Mouse (Mus musculus): ENCODE results near the gene Prkar1b.

The Prkar1b gene

DNA sequence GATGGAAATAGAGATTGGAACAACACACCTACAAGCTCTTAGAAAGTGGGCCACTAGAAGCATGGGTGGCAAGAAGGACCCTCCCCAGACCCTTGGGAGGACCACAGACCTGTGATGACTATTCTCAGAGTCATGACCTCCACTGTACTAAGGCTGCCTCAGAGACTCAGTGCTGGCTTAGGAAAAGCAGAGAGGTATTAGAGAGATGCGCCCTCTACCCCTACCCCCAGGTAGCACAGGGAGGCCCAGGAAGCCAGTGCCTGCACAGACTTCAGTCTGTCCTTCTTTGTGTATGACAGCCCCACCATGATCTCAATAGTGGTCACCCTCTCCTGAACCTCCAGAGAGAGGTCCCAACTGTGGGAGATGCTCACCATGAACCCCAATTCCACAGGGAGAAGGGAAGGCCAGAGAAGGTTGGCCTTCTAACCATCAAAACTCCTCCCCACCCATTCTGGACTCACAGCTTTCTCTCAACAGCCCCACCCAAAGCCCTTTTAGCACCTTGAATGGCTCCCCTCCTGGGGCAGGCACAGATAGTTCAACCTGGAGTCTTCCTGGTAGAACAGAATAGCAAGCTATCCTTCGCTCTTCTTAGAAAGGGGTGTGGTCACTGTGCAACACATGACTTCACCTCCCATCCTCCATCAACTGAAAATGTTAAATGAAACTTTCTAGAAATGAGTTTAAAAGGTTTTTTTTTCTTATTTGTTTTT lies 39.5 kb downstream of the Prkar1b start:
- DNase-seq (ENCODE audit: low read depth, low spot score): no peak

DNA sequence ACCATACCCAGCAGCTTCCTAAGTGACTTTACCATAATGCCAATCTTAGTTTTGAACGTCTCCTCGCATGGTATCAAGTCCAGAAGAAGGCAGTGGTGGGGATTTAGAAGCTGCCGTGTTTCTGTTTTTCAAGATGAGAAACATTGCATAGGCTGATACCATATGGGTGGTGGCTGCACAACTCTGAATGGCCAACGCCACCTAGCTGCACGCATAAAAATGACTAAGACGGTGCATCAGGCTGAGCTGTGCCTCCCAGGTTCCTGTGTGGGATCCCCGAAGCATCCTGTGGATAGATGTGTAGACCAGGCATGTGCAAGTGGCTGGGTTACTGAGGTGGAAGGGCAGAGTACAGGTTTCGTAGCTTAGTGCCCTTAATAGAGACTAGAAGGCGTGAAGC lies 42.0 kb downstream of the Prkar1b start:
- no peak for DNase-seq (ENCODE audit: low read depth, low spot score)

DNA sequence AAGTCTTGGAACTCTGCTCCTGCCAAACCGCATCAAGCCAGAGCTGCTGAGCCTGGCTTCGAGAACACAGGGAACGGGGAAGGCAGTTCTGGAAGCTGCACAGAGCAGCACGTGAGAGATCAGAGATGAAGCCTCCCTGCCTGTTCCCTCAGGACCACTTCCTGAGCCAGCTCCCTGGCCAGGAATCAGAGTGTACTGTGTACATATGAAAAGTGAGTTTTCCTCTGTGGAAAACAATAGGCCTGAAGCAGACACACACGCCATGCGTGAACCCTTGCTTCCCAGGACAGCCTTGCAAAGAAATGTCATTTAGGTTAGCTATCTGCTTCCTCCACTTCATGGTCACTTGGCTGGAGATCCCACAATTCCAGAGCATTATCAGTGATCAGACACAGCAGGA lies 48.0 kb downstream of the Prkar1b start:
- no peak for DNase-seq (ENCODE audit: low read depth, low spot score)

DNA sequence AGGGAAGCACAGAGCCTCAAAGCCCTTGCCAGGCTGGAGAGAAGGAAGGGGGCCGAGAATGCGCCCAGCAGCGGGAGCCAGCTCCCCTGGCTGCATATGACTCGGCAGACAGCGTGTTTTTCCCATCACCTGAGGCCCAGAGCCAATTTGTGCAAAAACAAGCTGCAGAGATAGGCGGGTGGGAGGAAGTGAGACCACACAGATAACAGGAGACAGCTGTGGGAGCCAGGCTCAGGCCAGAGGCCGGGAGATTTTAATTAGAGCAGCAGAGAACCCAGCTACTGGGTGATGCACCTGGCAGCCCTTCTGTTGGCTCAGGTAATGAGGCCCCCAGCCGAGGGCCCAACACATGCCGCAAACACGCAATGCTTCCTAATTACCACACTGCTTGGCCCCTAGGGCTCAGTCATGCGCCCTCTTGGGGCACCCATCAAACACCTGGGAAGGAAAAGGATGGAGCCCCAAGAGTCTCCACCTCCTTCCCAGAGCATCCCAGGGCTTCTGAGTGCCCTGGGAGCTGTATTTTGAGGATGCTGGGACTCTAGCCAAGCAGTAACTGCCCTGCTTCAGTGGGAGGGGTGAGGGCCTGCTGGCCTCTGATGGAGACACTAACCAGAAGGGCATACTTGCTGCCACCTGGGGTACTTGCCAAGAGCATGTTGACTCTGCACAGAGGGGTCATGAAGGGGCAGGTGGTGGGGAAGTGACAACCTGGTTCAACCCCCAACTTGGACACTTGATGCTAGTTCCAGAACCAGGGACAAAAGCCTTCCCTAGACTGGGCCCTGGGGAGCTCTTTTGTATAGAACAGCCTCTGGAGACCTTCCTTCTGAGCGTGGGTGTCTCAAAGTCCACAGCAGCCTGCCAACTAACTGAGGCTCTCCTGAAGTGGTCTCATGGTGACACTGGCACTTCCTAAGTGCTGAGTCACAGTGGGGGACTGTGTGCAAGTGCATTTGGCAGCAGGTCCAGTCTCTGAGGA lies 50.5 kb downstream of the Prkar1b start:
- no peak for DNase-seq (ENCODE audit: low read depth, low spot score)

DNA sequence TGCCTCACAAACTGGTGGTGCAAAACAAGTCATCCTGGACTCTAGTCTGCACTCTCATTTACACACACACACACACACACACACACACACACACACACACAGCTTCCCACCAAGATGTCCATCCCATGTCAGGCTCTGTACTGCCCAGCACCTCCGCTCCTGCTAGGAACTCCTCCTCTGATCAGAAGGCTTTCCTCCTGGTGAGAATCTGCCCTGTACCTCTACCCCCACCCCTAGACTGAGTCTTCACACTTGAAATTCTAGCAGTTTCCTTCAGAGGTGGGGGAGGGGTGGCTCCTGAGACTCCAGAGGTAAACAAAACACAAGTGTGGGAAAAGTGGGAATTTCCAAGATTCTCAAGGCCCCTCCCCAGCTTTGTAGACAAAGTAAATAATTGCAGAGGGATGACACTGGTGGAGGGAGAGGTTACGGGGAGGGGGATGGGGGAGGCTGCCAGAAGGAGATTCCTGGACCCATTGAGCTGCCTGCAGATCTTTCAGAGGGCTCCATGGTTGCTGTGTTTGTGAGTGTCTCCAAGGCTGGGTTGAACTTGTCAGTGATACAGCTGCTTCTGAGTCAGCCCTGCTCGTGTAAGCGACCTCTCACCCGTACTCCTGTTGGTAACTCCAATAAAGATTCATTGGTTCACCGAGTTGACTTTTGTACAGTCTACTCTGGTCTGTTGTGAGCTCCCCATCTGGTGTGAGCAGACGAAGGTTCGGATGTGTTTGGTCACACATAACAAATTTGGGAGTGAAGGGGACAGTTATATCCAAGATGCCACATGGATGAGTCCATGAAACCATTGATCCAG lies 54.3 kb downstream of the Prkar1b start:
- no peak for DNase-seq (ENCODE audit: low read depth, low spot score)

DNA sequence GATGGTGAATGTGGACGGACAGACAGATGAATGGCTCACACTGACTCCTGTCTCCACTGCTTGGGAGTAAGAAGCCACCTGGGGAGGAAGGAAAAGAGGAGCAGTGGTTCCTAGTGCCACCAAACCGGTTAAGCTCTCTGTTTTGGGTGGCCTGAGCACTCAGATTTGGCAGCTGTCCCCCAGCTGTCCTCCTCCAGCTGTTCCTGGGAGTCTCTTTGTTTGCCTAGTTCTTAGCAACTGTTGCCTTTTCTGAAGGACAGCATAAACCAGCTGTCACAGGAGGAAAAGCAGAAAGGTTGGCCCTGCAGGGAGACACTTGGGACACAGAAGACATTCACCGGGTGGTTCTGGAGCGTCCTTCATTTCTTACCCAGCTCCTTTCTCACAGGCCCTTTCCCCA lies 56.3 kb downstream of the Prkar1b start:
- no peak for DNase-seq (ENCODE audit: low read depth, low spot score)

DNA sequence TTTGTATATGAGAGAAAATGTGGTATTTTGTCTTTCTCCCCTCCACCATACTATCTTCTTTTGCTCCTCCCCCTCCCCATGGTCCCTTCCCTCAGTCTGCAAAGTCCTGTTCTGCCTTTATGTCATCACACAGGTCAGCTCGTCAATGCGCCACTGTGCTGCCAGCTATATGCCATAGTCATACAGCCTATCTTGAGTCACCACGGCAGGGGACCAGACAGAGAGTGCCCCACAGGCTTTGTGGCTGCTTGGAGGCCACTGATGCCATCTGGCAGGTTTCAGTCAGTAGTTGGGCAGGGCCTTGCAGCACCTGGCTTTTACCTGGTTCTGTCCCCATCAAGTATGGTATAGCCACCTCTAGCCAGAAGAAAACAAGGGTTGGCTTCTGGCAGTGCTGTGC lies 58.1 kb downstream of the Prkar1b start:
- no peak for DNase-seq (ENCODE audit: low read depth, low spot score)

DNA sequence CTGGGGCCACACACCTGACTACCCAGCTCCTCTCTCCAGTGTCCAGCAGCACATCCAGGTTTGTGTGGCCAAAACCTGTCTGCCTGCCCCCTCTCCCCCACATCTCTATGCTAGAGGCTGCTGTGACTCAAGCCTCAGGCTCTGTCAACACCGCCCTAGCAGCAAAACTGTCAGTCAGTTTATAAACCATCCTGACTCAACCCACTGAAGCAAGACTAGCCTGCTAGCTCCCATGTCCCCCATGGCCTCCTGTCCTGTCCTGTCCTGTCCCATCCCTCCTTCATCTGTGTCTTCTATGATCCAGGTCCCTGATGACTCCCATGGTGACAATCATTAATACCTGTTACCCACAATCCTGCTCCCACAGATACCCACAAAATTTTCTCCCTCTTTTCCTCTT lies 59.6 kb downstream of the Prkar1b start:
- no peak for DNase-seq (ENCODE audit: low read depth, low spot score)

DNA sequence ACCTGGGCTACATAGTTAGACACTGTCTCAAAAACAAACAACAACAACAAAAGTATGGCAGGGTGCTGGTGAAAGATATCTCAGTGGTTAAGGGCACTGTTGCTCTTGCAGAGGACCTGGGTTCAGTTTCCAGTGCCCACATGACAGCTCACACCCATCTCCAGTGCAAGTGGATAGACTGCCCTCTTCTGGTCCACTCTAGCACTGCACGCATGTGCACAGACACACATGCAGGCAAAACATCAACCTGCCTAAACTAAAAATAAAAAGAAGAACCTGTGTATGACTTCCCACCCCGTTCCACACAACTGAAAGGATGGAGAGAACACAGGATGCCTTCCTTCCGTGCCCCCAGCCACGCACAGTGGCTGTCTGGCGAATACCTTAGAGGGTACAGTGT lies 61.6 kb downstream of the Prkar1b start:
- DNase-seq (ENCODE audit: low read depth, low spot score): no peak

DNA sequence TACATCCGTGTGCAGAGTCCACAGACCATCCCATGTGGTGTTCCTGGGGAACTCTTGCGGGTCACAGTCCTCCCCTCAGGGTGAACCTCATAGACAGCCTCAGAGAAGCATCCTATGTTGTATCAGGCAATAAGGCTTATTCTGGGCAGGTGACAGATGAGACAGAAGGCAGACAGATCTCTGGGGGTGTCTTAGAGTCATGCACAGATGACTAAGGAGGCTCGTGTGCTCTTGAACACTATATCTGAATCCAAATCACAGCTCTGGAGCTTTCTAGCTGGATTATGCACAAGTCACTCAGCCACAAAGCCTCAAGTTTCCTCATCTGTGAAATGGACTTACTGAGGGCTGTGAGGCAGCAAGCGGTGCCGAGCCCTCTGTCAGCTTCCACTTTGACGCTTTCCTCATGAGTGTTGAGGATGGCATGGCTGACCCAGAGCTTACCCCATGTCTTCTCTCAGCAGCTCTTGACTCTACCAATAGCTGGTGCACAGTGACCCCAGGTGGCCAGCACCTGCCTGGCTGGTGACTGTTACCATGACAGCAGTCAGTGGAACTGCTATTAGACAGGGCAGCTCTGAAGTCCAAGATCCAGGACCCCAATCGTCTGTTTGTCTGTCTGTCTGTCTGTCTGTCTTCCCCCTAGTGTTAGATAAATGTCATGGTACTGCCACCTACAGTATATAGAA lies 64.8 kb downstream of the Prkar1b start:
- DNase-seq (ENCODE audit: low read depth, low spot score): peak; percentile 46

DNA sequence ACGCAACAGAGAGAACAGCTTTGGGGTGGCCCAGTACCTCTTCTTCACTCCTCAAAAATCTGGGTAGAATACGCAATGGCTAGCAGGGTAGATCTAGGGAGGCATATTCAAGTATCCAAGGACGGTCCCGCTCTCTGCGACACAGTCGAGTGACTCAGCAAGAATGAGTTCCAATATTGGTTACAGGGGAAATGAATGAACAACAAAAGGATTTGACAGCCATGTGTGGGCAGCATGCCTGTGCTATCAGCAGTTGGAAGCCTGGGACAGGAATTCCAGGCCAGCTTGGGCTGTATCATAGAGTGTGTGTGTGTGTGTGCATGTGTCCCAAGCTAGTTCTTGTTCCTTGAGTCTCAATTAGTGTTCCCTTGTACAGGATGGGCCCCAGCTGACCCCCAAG lies 65.5 kb downstream of the Prkar1b start:
- DNase-seq (ENCODE audit: low read depth, low spot score): no peak

DNA sequence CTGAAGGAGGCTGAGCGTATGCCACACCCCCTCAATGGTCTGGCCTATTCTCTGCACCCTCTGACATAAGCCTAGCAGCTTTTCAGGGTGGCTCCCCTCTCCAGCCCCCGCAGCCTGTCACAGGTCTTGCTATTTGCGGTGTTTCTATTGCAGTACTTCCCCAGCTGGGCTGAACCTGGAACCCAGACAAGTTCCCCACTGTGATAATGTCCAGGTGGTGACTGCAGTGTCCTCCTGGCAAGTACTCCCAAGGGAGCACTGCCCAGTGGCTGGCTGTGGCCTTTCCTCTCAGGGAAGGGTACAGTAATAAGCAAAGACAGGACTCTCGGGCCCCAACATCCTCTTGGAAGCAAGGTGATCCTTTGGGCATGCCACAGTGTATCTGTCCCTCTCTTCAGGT lies 66.0 kb downstream of the Prkar1b start:
- no peak for DNase-seq (ENCODE audit: low read depth, low spot score)

DNA sequence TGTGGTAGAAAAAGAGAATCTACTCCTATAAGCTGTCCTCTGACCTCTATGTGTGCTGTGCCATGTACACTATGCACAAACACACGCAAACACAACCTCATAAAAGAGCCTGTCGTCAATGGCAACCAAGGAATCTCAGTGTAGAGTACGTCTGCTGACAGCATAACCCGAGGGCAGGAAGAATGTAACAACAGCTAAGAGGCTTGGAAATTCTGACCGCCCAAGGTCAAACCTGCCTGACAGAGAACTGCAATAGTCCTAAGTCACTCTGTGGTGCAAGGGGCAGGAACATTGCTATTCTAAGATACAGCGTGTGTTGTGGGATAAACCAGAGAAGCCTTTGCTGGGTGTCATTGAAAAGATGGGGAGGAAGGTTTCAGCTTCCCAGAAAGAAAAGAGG lies 68.4 kb downstream of the Prkar1b start:
- peak; percentile 32 for DNase-seq (ENCODE audit: low read depth, low spot score)

DNA sequence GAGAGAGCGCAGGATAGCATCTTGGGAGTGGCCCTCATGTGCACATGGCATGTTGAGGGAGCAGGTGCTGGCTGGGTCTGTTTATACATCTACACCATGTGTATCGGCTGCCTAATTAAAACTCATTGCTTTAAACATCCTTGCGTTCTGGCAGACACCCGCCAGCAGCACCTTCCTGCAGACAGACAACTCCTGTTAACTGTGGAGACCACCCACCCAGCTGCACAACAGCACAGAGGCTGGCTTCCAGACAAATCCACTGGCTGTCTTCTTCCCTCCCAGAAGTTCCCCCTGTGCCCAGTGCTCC lies 71.7 kb downstream of the Prkar1b start:
- DNase-seq (ENCODE audit: low read depth, low spot score): no peak

DNA sequence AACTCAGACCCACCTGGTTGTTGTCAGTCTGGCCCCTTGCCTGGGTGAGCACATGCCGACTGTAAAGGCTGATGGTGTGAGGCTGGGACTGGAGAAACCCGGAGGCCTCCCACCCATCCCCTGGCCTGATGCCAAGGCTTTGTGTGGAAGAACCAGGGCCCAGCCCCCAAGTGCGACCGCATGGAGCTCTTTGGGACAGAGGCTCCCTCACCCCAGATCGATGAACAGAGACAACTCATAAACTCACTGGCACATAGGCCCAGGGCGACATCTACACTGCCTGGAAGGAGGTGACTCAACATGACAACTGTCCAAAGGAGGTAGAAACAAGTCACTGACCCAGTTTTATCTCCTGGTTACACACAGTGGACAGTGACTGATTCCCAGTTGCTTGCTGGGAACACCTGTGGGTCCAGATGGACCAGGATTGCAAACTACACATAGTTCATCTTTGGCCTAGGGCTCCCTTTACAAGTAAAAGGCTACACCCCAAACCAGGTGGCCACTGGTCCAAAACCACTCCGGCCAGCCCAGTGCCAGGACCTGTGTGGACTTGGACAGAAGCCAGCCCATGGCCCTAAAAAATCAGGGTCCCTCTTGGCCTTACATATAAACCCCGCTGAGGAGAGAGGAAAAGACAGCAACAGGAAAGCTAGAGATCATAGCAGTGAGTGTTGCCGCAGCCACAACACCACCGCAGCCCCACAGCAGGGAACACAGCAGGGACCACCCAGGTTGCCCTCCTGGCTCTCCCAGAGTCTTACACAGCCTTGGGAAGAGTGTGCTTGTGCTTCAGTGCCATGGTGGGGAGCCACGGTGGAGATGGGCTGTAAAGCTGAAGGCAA lies 72.3 kb downstream of the Prkar1b start:
- no peak for DNase-seq (ENCODE audit: low read depth, low spot score)

DNA sequence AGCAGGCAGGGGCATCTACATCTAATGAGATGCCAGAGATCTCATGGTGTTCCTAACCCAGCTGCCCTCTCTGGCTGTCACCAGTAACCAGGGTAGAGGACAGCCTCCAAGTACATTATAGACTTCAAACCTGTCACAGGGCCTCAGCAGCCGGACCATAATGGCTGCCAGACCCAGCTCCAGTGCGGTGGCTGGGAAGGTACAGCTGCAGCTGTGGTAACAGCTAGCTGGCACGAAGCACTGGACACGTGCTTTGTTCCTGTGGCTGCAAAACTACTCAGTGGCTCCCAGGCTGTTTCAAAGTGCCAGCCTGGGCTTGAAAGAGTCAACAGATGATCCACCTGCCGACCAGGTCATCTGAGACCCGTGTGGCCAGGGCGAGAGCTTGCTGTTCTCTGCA lies 73.4 kb downstream of the Prkar1b start:
- no peak for DNase-seq (ENCODE audit: low read depth, low spot score)

DNA sequence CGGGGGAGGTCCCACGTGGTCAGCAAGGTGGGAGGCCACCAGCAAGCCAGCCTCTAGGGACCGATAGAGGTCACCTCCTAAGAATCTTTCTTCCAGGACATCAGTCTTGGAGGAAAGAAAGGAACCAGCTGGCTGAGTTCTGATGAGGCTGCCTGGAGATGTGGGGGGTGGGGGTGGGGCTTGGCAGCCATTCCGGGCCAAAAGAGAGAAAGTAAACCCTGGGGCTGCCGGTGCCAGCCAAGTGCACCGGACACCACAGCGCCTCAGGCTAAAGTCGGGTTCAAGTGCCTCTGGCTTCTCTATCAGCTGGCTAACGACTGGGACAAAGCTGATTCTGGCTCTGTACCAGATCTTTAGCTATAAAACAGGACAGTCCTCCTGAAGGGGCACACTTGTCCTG lies 74.0 kb downstream of the Prkar1b start:
- no peak for DNase-seq (ENCODE audit: low read depth, low spot score)

DNA sequence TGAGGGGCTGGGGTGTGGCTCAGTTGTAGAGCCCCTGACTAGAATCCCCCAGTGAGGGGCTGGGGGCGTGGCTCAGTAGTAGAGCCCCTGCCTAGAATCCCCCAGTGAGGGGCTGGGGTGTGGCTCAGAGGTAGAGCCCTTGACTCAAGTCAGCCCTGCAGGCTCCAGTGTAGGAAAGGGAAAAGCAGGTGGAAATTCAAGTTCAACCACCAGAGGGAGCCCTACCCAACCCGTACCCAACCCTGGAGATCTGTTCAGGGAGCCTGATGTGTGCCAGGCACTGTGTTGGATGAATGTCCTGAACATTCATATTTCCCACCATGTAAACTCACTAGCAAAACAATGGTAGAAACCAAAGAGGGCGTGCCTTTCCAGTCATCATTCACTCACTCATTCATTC lies 74.7 kb downstream of the Prkar1b start:
- DNase-seq (ENCODE audit: low read depth, low spot score): peak; percentile 62

DNA sequence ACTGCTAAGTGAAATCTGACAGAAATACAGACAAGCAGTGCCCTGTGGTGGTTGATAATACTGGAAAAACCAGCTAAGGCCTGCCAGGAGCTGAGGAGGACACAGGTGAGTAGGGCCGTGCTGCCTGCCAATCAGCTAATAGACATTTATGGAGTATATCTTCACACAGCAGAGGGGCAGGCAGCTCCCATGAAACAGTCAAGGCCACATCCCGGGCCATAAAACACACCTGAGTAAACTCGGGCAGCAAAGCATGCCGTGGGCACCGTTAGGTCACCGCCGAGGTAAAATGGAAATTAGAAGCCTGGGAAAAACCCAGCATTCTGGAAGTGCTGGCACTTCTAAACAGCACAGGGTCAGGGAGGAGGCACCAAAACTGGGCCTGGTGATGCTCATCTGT lies 75.8 kb downstream of the Prkar1b start:
- DNase-seq (ENCODE audit: low read depth, low spot score): no peak

DNA sequence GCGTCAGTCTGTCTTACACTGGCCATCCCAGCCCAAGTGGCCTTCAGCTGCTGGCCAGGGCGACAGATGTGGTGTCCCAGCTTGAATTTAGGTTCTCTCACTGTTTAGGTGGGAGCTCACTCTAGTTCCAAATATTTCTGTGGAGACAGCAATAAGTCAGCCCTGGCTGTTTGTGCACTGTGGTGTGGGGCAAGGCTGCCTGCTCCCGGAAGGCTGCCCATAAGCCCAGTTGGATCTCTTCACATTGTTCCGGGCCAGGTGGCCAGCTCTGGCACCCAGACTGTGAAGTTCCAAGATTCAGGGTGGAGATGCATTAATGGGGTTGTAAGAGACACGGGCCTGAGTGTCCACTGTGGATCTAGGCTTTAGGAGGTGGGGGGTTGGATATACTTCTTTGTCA lies 76.9 kb downstream of the Prkar1b start:
- DNase-seq (ENCODE audit: low read depth, low spot score): no peak
